Mouse (Mus musculus) liver, adult 2 months (tissue): ENCODE measurements at regions not wholly inside any gene's neighbourhood (a gene's known extent, or its start where the extent isn't known, plus 50 kb on each side); places are given as distances from the start of the nearest gene placed in this dataset.
A peak's percentile ranks its signal among the peaks of the same experiment; 100 is the strongest.

Experiments
- DNase-seq: peaks from one replicate; pipeline ENCODE4 v3.0.0-alpha.2; 2011; ENCODE audit warnings: low read depth, low spot score; ENCODE audit errors: extremely low read depth
- H3K27ac ChIP-seq: fragments of 200-500 bp; replicated peaks from 2 replicates; pipeline ENCODE4 v1.5.1; 2012; ENCODE audit warnings: low read depth, mild to moderate bottlenecking, control low read depth, inconsistent platforms, low read length; ENCODE audit not compliant: insufficient read depth
- H3K27me3 ChIP-seq: fragments of 200-500 bp; 2 replicates; pipeline ENCODE4 v1.6.1; 2012; ENCODE audit warnings: mild to moderate bottlenecking, moderate library complexity, low read length, inconsistent platforms; ENCODE audit not compliant: control insufficient read depth, insufficient read depth
- H3K36me3 ChIP-seq: fragments of 200-500 bp; 2 replicates; pipeline ENCODE4 v1.6.1; 2012; ENCODE audit warnings: low read length, inconsistent platforms; ENCODE audit not compliant: control insufficient read depth, insufficient read depth
- H3K4me1 ChIP-seq: fragments of 200-500 bp; 2 replicates; pipeline ENCODE4 v1.6.1; 2011; ENCODE audit warnings: low read length; ENCODE audit not compliant: control insufficient read depth, insufficient read depth
- H3K4me3 ChIP-seq: fragments of 200-500 bp; 2 replicates; pipeline ENCODE4 v1.5.1; 2011; ENCODE audit warnings: low read depth, mild to moderate bottlenecking, control low read depth, low read length, moderate library complexity; ENCODE audit not compliant: insufficient read depth
- H3K79me2 ChIP-seq: fragments of 200-500 bp; 2 replicates; pipeline ENCODE4 v1.6.1; 2012; ENCODE audit warnings: inconsistent platforms, mild to moderate bottlenecking, low read length, moderate library complexity; ENCODE audit not compliant: control insufficient read depth, insufficient read depth
- H3K9ac ChIP-seq: fragments of 200-500 bp; 2 replicates; pipeline ENCODE4 v1.6.1; 2012; ENCODE audit warnings: low read depth, mild to moderate bottlenecking, control low read depth, inconsistent platforms, low read length
- CTCF ChIP-seq: fragments of 200-500 bp; IDR thresholded peaks from 2 replicates; pipeline ENCODE4 v1.5.1; 2011; ENCODE audit warnings: low read depth, low read length, control low read depth
- POLR2A ChIP-seq: fragments of 200-500 bp; IDR thresholded peaks from 2 replicates; pipeline ENCODE4 v1.6.1; 2011; ENCODE audit warnings: low read length, control low read depth; ENCODE audit not compliant: insufficient read depth; ENCODE audit errors: extremely low read depth
- WGBS: fragments of 180-500 bp; shearing (Covaris S2); methylation state at CpG from one replicate; pipeline ENCODE4 v1.1.7; 2018; 5-methylcytosine and 5-hydroxymethylcytosine counted together

DNA sequence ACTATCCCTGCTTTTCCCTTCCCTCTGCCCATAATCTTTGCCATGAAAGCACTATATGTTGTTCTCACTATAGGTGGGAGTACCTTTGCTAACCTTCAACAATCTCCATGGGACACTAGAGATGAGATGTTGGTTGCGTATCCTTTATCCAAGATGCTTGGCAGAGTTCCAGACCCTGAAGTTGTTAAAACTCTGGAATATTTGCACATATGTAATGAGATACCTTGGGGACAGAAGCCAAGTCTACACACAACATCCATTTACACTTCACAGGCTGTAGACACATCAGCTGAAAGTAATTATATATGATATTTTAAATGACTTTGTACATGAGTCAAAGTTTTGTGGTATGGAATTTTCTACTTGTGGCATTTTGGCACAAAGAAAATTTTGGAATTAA lies 231.4 kb downstream of the Cyp26b1 start:
- no peaks in the 10 kb centered on the region for H3K27me3 ChIP-seq
- WGBS = 92% methylated on average over 1 of the region's 1 CpGs
- DNase-seq = no peak
- no peak overlapping the region for H3K4me3 ChIP-seq
- no peaks in the 10 kb centered on the region for H3K36me3 ChIP-seq
- H3K9ac ChIP-seq = no peak overlapping the region
- H3K27ac ChIP-seq = no peak overlapping the region
- TF ChIP-seq CTCF = no peak
- no peak for TF ChIP-seq POLR2A
- no peaks in the 10 kb centered on the region for H3K4me1 ChIP-seq
- H3K79me2 ChIP-seq = no peaks in the 10 kb centered on the region

DNA sequence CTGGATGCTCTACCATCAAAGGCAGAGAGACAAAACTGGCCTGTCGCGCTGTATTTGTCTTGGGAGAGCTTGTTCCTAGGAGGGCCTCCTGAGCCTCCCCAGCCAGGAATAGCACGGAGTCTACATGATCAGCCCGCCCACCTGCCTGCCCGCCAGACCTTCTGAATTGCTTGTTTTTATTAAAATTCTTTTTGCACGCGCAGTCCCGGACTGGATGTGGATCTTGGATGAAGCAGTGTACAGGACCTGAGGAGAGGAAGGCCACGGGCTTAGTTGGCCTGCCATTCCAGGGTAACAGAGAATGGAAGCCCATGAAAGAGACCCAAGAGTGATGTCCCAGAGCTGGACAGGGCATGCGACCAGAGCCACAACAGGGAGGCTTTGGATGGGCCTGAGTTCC lies 235.8 kb downstream of the Cyp26b1 start:
- Histone ChIP-seq H3K4me1 (no peaks in the 10 kb centered on the region), H3K27me3 (no peaks in the 10 kb centered on the region), H3K4me3 (no peak overlapping the region), H3K79me2 (no peaks in the 10 kb centered on the region), H3K9ac (no peak overlapping the region), H3K36me3 (no peaks in the 10 kb centered on the region), H3K27ac (no peak overlapping the region)
- WGBS = 86% methylated on average over 10 of the region's 10 CpGs
- TF ChIP-seq POLR2A (no peak), CTCF (no peak)
- no peak for DNase-seq

DNA sequence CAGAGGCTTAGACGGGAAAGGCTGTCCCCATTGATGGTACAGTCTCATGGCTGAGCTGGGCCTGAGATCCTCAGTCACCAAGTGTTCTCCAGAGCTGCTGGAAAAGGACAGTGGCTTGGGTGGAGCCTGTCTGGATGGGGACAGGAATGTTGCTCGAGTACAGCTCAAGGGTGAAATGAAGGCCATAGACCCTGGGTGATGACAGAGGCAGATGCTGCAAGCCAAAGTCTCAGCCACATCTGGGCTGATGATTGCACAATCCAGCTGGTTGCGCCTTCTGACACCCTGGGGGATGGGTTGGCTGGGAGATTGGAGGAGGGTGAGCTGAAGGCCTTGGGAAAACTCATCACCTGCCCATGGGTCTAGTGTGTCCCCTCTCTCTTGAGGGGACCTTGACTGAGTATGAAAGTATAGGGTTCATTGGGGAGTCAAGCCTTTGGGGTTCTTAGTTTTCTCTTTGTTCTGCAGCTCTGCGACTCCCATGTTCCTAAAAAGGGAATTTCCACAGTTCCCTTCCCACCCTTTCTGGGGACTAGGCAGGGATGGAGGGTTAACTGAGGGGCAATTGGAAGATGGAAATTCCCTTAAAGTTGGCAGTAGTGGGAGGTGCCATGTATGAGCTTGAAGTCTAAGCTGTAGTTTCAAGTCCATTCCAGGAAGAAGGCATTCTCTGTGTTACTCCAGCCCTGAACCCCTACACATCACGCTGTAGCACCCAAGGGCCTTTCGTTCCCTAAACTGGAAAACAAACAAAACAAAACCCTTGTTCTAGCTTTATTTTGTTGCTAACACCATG lies 240.1 kb downstream of the Cyp26b1 start:
- no peak overlapping the region for H3K27ac ChIP-seq
- no peaks in the 10 kb centered on the region for H3K4me1 ChIP-seq
- TF ChIP-seq CTCF (no peak), POLR2A (no peak)
- no peaks in the 10 kb centered on the region for H3K79me2 ChIP-seq
- H3K36me3 ChIP-seq = no peaks in the 10 kb centered on the region
- no peak overlapping the region for H3K4me3 ChIP-seq
- H3K27me3 ChIP-seq = no peaks in the 10 kb centered on the region; the same call in 1 of the 2 replicates
- H3K9ac ChIP-seq = no peak overlapping the region
- peak; percentile 9 for DNase-seq
- 69% methylated on average over 6 of the region's 6 CpGs for WGBS

DNA sequence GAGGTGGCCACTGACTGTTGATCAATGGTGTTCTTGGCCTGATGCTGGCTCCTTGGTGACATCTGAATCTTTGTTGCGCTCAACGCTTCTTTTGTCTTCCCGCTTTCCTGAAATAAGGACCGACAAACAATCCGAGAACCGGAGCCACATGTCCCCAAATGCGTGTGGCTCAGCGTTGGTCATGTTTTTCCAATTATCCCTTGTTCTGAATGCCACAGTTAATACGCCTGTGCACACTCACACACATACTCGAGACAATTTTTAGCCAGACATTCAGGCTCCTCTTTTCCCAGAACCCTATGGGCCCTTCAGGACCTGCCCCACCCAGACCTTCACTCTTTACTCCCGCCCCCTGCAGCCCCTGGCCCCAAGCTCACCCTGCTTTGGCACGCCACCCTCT lies 248.8 kb downstream of the Cyp26b1 start:
- no peak overlapping the region for H3K4me3 ChIP-seq
- H3K9ac ChIP-seq = no peak overlapping the region
- H3K36me3 ChIP-seq = no peaks in the 10 kb centered on the region
- no peak for DNase-seq
- H3K79me2 ChIP-seq = no peaks in the 10 kb centered on the region
- TF ChIP-seq CTCF (no peak), POLR2A (no peak)
- no peaks in the 10 kb centered on the region for H3K4me1 ChIP-seq
- H3K27me3 ChIP-seq = no peaks in the 10 kb centered on the region
- 90% methylated on average over 12 of the region's 12 CpGs for WGBS
- H3K27ac ChIP-seq = no peak overlapping the region

DNA sequence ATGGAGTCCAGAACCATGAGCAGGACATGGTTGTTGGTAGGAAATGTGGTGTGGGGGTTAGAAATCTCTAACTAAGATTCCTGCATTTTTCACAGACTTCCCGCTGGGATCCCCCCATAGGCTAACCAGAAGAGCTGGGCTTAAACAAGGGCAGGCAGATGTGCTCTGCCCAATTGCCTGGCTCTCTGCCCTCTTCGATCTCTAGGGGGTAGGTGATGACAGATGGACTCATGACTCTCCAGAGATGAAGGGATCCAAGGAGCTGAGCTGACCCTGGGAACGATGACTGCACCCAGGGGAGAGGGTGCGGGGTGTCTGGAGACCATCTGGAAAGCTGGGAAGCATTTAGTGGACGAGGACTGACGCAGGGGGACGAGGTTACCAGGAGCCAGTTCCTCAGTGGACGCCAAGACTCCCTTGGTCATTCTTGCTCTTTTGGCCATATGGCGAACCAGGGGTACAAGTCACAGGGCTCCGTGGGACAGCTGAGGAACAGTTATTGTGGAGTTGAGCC lies 260.0 kb downstream of the Cyp26b1 start:
- WGBS = 83% methylated on average over 10 of the region's 10 CpGs
- Histone ChIP-seq H3K27me3 (no peaks in the 10 kb centered on the region), H3K4me1 (no peaks in the 10 kb centered on the region), H3K79me2 (no peaks in the 10 kb centered on the region), H3K9ac (no peak overlapping the region), H3K36me3 (no peaks in the 10 kb centered on the region), H3K4me3 (no peak overlapping the region), H3K27ac (no peak overlapping the region)
- no peak for DNase-seq
- TF ChIP-seq POLR2A = no peak
- no peak for TF ChIP-seq CTCF

DNA sequence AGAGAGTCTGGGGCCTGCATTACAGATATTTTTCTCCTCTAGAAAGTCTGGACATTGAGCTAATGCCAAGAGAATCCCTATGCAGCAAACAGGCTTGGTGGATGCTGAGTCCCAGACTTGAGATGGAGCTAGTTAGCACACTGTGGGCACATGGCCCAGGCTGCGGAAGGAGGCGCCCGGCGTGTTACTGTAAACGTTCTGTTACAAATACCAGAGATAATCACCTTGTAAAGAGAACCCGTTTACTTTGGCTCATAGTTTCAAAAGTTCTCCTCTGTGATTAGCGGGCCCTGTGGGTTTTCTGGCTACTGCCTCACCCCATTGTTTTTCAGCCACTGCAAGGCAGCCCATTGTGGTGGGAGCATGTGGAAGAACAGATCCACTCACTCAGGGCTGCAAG lies 264.6 kb downstream of the Cyp26b1 start:
- H3K27ac ChIP-seq = no peak overlapping the region
- H3K79me2 ChIP-seq = no peaks in the 10 kb centered on the region
- no peaks in the 10 kb centered on the region for H3K36me3 ChIP-seq
- no peaks in the 10 kb centered on the region for H3K27me3 ChIP-seq
- DNase-seq = no peak
- H3K4me3 ChIP-seq = no peak overlapping the region
- TF ChIP-seq POLR2A (no peak), CTCF (no peak)
- H3K4me1 ChIP-seq = no peaks in the 10 kb centered on the region
- WGBS = 41% methylated on average over 7 of the region's 7 CpGs
- H3K9ac ChIP-seq = no peak overlapping the region
